Mouse (Mus musculus) fibroblast of lung, adult 2 months (primary cell): ENCODE data around the gene Slc22a18.
A peak's percentile ranks its signal among the peaks of the same experiment; 100 is the strongest.
"Not testable (repeated sequence)": the region's sequence is repeated elsewhere in the genome, so short reads cannot be mapped to it uniquely, and the experiment has no call there.

ENCODE experiments used
- DNase-seq: peaks from one replicate; pipeline ENCODE4 v3.0.0-alpha.2; 2011; ENCODE audit warnings: low read depth

Slc22a18 gene

GRCm38 (mm10) chr7:143505411-143505810 is 31.9 kb downstream of the Slc22a18 start:
- DNase-seq: no peak

- peak; percentile 44 for DNase-seq
These were observed 32.3 kb downstream of the Slc22a18 start for GRCm38 (mm10) chr7:143505823-143506222.

GRCm38 (mm10) chr7:143506271-143506670 is 32.7 kb downstream of the Slc22a18 start:
- DNase-seq: no peak

GRCm38 (mm10) chr7:143506675-143507074 is 33.1 kb downstream of the Slc22a18 start:
- DNase-seq: peak; percentile 20

- no peak for DNase-seq
These were observed 36.0 kb downstream of the Slc22a18 start for GRCm38 (mm10) chr7:143509566-143509965.

GRCm38 (mm10) chr7:143510593-143511334 is 37.2 kb downstream of the Slc22a18 start:
- DNase-seq: no peak

- DNase-seq: no peak
These were observed 37.8 kb downstream of the Slc22a18 start for GRCm38 (mm10) chr7:143511335-143511712.

GRCm38 (mm10) chr7:143513763-143514415 is 40.4 kb downstream of the Slc22a18 start:
- no peak for DNase-seq

GRCm38 (mm10) chr7:143514416-143514768 is 40.9 kb downstream of the Slc22a18 start:
- no peak for DNase-seq

- DNase-seq: no peak
These were observed 45.8 kb downstream of the Slc22a18 start for GRCm38 (mm10) chr7:143519333-143519732.

GRCm38 (mm10) chr7:143532410-143532809 is 58.9 kb downstream of the Slc22a18 start:
- DNase-seq: no peak

- DNase-seq: no peak
These were observed 59.7 kb downstream of the Slc22a18 start for GRCm38 (mm10) chr7:143533284-143533683.

- DNase-seq: no peak
These were observed 62.7 kb downstream of the Slc22a18 start for GRCm38 (mm10) chr7:143536251-143536650.

- DNase-seq: not testable (repeated sequence)
These were observed 64.7 kb downstream of the Slc22a18 start for GRCm38 (mm10) chr7:143538229-143538628.

- no peak for DNase-seq
These were observed 65.1 kb downstream of the Slc22a18 start for GRCm38 (mm10) chr7:143538671-143539070.

- DNase-seq: no peak
These were observed 70.8 kb downstream of the Slc22a18 start for GRCm38 (mm10) chr7:143544368-143544767.

GRCm38 (mm10) chr7:143546554-143546953 is 73.0 kb downstream of the Slc22a18 start:
- no peak for DNase-seq

- no peak for DNase-seq
These were observed 74.9 kb downstream of the Slc22a18 start for GRCm38 (mm10) chr7:143548231-143548961.
